Mouse (Mus musculus): ENCODE measurements around the gene Lnx1. TPM values are rescaled to one million over a fixed set of nuclear protein-coding genes. Genes with fewer than 3 reads are reported as not detected.

Gene Lnx1
- polyA plus RNA-seq, 1 experiment from 2014 or later, result 0.12 TPM

GRCm38 (mm10) chr5:74589133-74589532 lies 113.6 kb downstream of the Lnx1 start:
- Histone ChIP-seq H3K27ac (no peak overlapping the region), H3K4me3 (no peak overlapping the region), H3K4me1 (no peaks in the 10 kb centered on the region), H3K27me3 (replicated peaks) (no peaks in the 10 kb centered on the region), H3K9ac (no peak overlapping the region), H3K4me2 (no peak overlapping the region), H3K9me3 (replicated peaks) (no peaks in the 10 kb centered on the region), H3K36me3 (peaks cover 90% of the 10 kb centered on the region)
- no peak for ATAC-seq
- WGBS (ENCODE audit: insufficient replicate concordance), result 89% methylated on average over 7 of the region's 7 CpGs

- Histone ChIP-seq H3K9ac (no peak overlapping the region), H3K9me3 (replicated peaks) (no peaks in the 10 kb centered on the region), H3K4me3 (no peak overlapping the region), H3K27me3 (replicated peaks) (no peaks in the 10 kb centered on the region), H3K4me1 (no peaks in the 10 kb centered on the region), H3K27ac (no peak overlapping the region), H3K36me3 (peaks cover 59% of the 10 kb centered on the region), H3K4me2 (no peak overlapping the region)
- no peak for ATAC-seq
- 85% methylated on average over 6 of the region's 6 CpGs for WGBS (ENCODE audit: insufficient replicate concordance)
These were observed 130.9 kb downstream of the Lnx1 start for GRCm38 (mm10) chr5:74571767-74572166.

GRCm38 (mm10) chr5:74561151-74561550 lies 141.6 kb downstream of the Lnx1 start:
- H3K4me3 ChIP-seq, result no peak overlapping the region
- 76% methylated on average over 1 of the region's 1 CpGs for WGBS (ENCODE audit: insufficient replicate concordance)
- no peak overlapping the region for H3K9ac ChIP-seq
- no peaks in the 10 kb centered on the region for H3K9me3 ChIP-seq (replicated peaks)
- H3K4me2 ChIP-seq, result no peak overlapping the region
- peaks cover 78% of the 10 kb centered on the region for H3K36me3 ChIP-seq
- H3K27ac ChIP-seq, result no peak overlapping the region
- no peaks in the 10 kb centered on the region for H3K4me1 ChIP-seq
- no peaks in the 10 kb centered on the region for H3K27me3 ChIP-seq (replicated peaks)
- ATAC-seq, result no peak

- 87% methylated on average over 8 of the region's 8 CpGs for WGBS (ENCODE audit: insufficient replicate concordance)
- Histone ChIP-seq H3K4me1 (no peaks in the 10 kb centered on the region), H3K9ac (no peak overlapping the region), H3K4me3 (no peak overlapping the region), H3K9me3 (replicated peaks) (no peaks in the 10 kb centered on the region), H3K4me2 (no peak overlapping the region), H3K27ac (no peak overlapping the region), H3K36me3 (peaks cover 80% of the 10 kb centered on the region), H3K27me3 (replicated peaks) (no peaks in the 10 kb centered on the region)
- no peak for ATAC-seq
These were observed 153.1 kb downstream of the Lnx1 start for GRCm38 (mm10) chr5:74549566-74549965.

- Histone ChIP-seq H3K27ac (no peak overlapping the region), H3K27me3 (replicated peaks) (no peaks in the 10 kb centered on the region), H3K9ac (no peak overlapping the region), H3K4me2 (no peak overlapping the region), H3K36me3 (peaks cover 84% of the 10 kb centered on the region), H3K4me1 (no peaks in the 10 kb centered on the region), H3K4me3 (no peak overlapping the region), H3K9me3 (replicated peaks) (no peaks in the 10 kb centered on the region)
- no peak for ATAC-seq
- 84% methylated on average over 4 of the region's 4 CpGs for WGBS (ENCODE audit: insufficient replicate concordance)
These were observed 157.1 kb downstream of the Lnx1 start for GRCm38 (mm10) chr5:74545606-74546005.

Other genes starting within 250 kb of the Lnx1 start
- 16.1 and 19.2 TPM in 2 replicates for gene Scfd2, start 171.2 kb downstream of the Lnx1 start, polyA plus RNA-seq (2016; fragmentation: Nextera tagmentation; extraction: Ambion mirVana)
- gene Fip1l1, start 167.5 kb downstream of the Lnx1 start, polyA plus RNA-seq (2016; fragmentation: Nextera tagmentation; extraction: Ambion mirVana), result 63.3 and 66.8 TPM in 2 replicates

Measured in liver, embryonic 12.5 days (tissue).